Comparison of ENCODE assay signal across 8 mouse cellular contexts in the genomic region with DNA sequence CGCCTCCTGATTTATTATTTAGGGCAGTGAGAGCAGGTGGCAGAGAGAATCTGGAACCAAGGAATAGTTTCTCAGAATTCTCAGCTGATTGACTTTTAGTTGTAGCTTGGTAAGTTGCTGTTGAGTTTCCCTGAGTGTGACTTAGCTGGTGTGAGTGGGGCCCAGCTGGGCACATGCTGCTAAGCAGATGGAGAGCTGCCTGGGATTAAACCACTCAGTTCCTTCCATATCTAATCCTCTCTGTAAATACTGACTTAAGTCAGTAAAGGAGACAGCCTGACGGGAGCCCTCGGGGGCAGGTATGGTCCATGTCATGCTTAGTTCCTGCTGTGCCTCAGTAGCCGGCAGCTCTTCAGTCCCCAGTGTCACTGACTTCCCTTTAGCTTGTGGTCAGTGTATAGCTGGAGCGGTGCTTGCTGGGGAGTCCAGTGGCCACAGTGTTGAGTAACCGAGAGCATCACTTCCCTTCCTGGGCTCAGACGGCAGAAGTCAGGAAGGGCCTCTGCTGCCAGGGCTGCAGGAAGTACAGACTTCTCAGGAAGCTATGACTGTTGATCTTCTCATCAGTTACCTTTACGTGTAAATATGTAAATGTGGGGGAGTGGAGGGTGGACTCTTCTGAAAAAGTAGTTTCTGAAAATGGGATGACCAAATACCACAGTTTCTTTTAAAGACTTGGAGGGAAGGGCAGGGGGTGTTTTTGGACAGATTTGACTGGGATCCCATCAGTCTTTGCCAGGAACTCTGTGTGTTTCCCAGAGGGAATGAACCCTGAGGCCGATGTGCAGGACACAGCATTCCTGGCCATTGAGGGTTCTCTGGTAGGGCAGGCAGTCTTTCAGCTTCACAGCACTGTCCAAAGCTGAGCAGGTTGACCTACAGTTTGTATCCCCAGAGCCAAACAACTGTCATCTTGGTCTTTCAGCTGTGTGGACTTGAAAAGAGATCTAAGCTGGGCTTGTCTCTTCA. TPM values are rescaled to one million over a fixed set of nuclear protein-coding genes. Genes with fewer than 3 reads are reported as not detected.
DNase-seq lines count a peak whose midpoint lies in the region.

No protein-coding gene starts in this region.

- DNase-seq in layer of hippocampus, adult 11-12 months (ENCODE audit: low spot score) = peak; percentile 59
- no peak for DNase-seq in layer of hippocampus, postnatal 25 days (ENCODE audit: extremely low spot score in 1 of 2, low spot score in 1 of 2)
- peak; percentile 48 for DNase-seq in NIH3T3 (ENCODE audit: low read depth)
- DNase-seq in kidney, postnatal 36 days = peak; percentile 44 to 55
- DNase-seq in naive thymus-derived CD4-positive, alpha-beta T cell, adult 2 months (ENCODE audit: low read depth) = peak; percentile 48
- DNase-seq in yolk sac, embryonic 10.5 days (ENCODE audit: low spot score) = no peak
- no peak for DNase-seq in frontal cortex, adult 2 months (ENCODE audit: extremely low spot score in 1 of 2, low spot score in 1 of 2)
- no peak for DNase-seq in layer of hippocampus, postnatal 14 days (ENCODE audit: low spot score in 2 of 2)

RNA-seq across cellular contexts. Expression of a gene that starts 5.7 kb away (rescaled TPM):
- total RNA-seq in layer of hippocampus, postnatal 25 days (2021) = 10 to 100 TPM; 74.2 to 75.9 TPM
- polyA plus RNA-seq in frontal cortex, adult 2 months (2012; rRNA removed) = 69.6 and 74.3 TPM in 2 replicates
- total RNA-seq in layer of hippocampus, postnatal 14 days (2021) = 10 to 100 TPM; 65.4 to 66.9 TPM

RNA-seq across cellular contexts. Expression of a gene that starts 21.9 kb away (rescaled TPM):
- total RNA-seq in layer of hippocampus, postnatal 25 days (2021) = 1 to 10 TPM; 1.3 to 1.8 TPM
- polyA plus RNA-seq in frontal cortex, adult 2 months (2012; rRNA removed) = 4.5 and 5.8 TPM in 2 replicates
- 1 to 10 TPM; 2.1 to 3.2 TPM for total RNA-seq in layer of hippocampus, postnatal 14 days (2021)

Comparison
In these comparisons a context has a peak if more than half of its experiments do, and no peak if none do; other contexts are left out.
1. DNase-seq: peak in layer of hippocampus, adult 11-12 months (single experiment), NIH3T3 (single experiment), kidney, postnatal 36 days (2 of 2) and naive thymus-derived CD4-positive, alpha-beta T cell, adult 2 months (single experiment); none in layer of hippocampus, postnatal 25 days (0 of 2), yolk sac, embryonic 10.5 days (single experiment), frontal cortex, adult 2 months (0 of 2) and layer of hippocampus, postnatal 14 days (0 of 2).